Mouse (Mus musculus): ENCODE data around the gene Il34. TPM values are rescaled to one million over a fixed set of nuclear protein-coding genes. Genes with fewer than 3 reads are reported as not detected.

Il34 gene
- total RNA-seq, 1 experiment from 2014 or later, result not detected

DNA sequence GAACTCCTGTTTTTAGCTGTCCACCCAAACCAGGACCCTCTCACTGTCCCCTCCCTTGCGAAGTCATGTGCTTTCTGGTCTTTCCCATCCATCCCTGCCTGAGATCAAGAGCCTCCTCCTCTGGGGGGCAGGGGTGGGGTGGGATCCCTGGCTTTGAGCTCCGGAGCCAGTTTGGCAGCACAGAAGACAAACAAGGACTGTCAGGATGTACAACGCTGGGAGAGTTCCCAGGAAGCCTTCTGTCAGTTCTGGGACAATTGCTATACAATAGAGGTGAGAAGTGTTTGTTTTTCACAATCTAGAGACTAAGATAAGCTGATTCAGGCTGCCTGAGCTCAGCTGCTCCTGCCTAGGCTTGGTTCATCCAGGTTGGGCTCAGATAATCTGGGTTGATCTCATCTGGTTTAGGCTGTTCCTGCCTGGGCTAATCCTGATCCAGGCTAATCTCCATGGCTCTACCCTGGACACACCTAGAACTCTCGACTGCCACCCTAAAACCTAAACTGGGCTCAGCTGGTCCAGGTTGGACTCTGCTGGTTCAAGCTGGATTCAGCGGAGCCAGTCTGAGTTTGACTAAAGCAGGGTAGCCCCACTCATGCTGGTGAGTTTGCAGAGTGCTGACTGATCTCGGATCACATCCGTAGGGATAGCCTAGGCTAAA is 45.3 kb downstream of the Il34 start:
- no peak for ATAC-seq (replicated peaks in 1 of 2; ENCODE audit: insufficient read depth in 1 of 2, low FRiP score in 2 of 2, low TSS enrichment in 1 of 2, low read depth in 1 of 2, poor library complexity in 2 of 2, severe bottlenecking in 2 of 2)

DNA sequence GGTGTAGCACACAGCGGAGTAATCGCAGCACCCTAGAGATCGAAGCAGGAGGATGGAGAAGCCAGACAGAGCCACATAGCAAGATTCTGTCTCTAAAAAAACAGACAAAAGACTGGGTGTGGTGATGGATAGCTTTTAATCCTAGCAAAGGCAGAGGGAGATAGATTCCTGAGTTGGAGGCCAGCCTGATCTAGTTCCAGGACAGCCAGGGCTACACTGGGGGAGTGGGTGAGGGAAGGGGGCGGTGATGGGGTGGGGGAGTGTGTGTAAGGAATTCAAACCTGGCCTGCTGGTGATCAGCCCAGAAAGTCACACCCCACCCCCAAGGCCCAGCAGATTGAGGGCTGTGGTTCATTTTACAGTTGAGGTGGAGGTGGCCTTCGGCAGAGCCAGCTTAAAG is 49.5 kb downstream of the Il34 start:
- no peak for ATAC-seq (replicated peaks in 1 of 2; ENCODE audit: insufficient read depth in 1 of 2, low FRiP score in 2 of 2, low TSS enrichment in 1 of 2, low read depth in 1 of 2, poor library complexity in 2 of 2, severe bottlenecking in 2 of 2)

DNA sequence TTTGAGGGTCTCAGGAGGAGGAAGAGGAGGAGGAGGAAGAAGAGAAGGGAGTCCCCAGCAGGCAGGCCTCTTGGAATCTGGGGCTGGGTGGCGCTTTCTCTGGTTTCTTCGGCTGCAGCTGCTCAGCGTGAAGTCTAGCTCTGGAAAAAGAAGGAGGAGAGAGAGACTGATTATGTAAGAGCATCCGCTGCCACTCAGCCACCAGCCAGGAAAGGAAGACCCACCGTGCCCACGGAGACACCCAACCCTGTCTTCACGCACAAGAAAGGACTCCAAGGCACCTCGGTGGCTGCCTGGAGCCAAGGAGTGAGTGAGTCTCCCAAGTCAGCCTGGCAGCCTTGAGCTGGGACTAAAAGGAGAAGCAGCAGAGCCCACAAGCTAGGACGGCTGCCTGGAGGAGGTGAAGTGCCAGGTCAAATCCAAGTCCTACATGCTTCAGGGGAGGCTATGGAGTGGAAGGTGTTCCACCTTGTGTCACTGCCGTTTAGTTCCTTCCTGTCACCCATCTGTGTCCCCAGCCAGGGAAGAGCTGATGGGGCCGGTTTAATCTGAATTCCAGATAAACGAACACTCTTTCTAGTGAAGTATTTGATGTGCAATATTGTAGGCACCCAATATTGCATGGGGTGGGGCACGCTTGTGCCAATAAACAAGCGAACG is 50.1 kb downstream of the Il34 start:
- no peak for ATAC-seq (replicated peaks in 1 of 2; ENCODE audit: insufficient read depth in 1 of 2, low FRiP score in 2 of 2, low TSS enrichment in 1 of 2, low read depth in 1 of 2, poor library complexity in 2 of 2, severe bottlenecking in 2 of 2)

DNA sequence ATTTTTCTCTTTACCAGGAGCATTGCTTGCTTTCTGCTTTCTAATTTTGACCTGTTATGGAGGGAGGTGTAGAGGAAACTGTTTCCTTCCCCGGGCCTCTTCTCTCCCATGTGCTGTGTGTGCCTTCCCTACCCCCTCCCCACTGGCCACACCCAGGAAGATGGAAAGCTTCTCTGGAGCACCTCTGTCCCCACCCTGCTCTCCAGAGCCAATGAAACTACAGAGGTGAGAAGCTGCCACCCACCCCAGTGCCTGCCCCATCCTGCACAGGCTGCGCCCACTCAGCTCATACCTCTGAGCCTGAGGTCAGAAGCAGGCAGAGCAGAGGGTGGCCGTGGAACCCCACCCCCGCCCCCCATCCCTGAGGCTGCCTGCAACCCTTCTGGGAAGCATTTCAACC is 51.0 kb downstream of the Il34 start:
- ATAC-seq (replicated peaks in 1 of 2; ENCODE audit: insufficient read depth in 1 of 2, low FRiP score in 2 of 2, low TSS enrichment in 1 of 2, low read depth in 1 of 2, poor library complexity in 2 of 2, severe bottlenecking in 2 of 2), result no peak

DNA sequence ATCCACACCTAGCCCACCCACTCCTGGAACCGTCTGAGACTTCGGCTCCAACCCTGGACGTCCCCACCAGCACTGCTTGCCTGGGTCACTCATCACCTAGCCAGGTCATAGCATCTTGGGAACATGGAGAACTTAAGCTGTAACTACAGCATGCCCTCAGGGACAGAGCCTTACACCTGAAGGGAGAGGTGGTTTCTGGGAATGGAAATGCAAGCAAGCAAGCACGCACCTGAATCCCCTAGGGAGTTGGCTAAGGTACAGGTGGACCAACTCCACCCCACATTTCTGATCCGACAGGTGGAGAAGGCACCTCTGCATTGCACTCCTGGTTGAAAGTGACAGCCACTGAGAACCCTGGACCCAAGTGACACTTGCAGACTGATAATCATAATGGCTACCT is 54.2 kb downstream of the Il34 start:
- ATAC-seq (replicated peaks in 1 of 2; ENCODE audit: insufficient read depth in 1 of 2, low FRiP score in 2 of 2, low TSS enrichment in 1 of 2, low read depth in 1 of 2, poor library complexity in 2 of 2, severe bottlenecking in 2 of 2), result no peak

DNA sequence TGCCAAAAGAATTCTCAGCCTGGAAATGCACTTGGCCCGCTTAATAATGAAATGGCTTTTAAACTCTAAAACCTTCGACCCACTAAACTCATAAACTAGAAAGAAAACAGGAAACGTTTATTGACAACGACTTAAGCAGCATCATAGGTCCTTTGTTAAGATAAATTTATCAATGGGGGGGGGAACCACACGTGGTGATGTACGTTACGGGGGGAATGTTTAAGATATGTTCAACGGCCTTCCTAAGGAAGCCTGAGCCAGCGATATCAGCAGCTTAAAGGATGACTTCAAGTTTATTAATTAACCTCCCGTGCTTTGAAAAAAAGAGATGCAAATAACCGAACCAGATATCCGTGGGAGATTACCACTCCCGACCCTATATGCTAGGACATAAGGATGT is 55.5 kb downstream of the Il34 start:
- no peak for ATAC-seq (replicated peaks in 1 of 2; ENCODE audit: insufficient read depth in 1 of 2, low FRiP score in 2 of 2, low TSS enrichment in 1 of 2, low read depth in 1 of 2, poor library complexity in 2 of 2, severe bottlenecking in 2 of 2)

DNA sequence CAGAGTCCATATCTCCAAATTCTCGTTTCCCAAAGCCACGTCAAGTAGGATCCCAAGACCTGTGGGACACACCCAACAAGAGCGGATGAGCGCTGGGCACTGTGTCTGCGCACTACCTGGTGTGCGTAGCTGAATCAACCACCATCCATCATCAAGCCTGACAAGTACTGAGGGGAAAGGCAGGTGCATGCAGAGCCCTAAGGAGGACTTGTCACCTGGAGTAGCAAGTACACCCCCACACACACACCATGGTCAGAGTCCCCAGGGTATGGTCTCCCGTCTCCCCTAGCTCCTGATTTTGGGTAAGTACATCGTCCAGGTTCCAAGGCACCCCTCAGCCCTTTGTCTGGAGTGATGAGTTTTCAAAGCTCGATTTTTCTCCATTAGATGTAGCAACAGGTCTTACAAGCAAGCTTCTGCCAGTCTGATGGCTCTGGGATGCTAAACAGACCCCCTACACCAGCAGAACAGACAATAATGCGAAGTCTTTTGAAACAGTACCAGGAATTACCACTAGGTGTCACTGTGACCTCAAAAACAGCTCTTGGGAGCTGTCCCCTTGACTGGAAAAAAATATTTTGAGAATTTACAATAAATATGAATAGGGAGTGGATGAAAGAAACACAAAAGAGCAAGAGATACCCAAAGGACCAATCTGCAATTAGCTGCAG is 56.1 kb downstream of the Il34 start:
- ATAC-seq (replicated peaks in 1 of 2; ENCODE audit: insufficient read depth in 1 of 2, low FRiP score in 2 of 2, low TSS enrichment in 1 of 2, low read depth in 1 of 2, poor library complexity in 2 of 2, severe bottlenecking in 2 of 2), result peak; percentile 49; a peak in 1 of 4 replicates

DNA sequence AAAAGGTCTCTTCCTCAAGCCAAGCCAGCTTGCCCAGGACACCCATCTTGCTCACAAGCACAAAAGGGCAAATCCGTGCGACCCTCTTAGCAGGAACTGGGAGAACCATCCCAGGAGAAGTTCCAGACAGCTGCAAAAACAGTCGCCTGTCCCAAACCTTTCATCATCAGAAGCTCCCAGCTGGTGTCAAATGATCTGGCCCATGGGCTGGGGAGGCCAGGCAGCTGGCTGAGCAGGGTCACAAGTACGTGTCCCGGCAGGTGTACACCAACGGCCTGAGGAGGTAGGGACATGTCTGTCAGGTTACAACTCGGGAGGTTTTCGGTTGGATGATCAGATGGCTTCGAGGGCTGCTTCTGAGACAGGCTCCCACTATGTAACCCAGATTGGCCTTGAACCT is 59.1 kb downstream of the Il34 start:
- ATAC-seq (replicated peaks in 1 of 2; ENCODE audit: insufficient read depth in 1 of 2, low FRiP score in 2 of 2, low TSS enrichment in 1 of 2, low read depth in 1 of 2, poor library complexity in 2 of 2, severe bottlenecking in 2 of 2), result no peak

DNA sequence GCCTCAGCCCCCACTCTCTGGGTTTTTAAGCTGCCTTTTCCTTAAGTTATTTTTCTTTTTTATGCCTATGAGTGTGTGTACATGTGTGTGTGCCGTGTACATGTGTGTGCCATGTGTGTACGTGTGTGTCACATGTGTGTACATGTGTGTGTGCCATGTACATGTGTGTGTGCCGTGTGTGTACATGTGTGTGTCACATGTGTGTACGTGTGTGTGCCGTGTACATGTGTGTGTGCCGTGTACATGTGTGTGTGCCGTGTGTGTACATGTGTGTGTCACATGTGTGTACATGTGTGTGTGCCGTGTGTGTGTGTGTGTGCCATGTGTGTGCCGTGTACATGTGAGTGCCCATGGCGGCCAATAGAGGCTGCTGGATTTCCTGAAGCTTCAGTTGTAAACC is 60.6 kb downstream of the Il34 start:
- no peak for ATAC-seq (replicated peaks in 1 of 2; ENCODE audit: insufficient read depth in 1 of 2, low FRiP score in 2 of 2, low TSS enrichment in 1 of 2, low read depth in 1 of 2, poor library complexity in 2 of 2, severe bottlenecking in 2 of 2)

DNA sequence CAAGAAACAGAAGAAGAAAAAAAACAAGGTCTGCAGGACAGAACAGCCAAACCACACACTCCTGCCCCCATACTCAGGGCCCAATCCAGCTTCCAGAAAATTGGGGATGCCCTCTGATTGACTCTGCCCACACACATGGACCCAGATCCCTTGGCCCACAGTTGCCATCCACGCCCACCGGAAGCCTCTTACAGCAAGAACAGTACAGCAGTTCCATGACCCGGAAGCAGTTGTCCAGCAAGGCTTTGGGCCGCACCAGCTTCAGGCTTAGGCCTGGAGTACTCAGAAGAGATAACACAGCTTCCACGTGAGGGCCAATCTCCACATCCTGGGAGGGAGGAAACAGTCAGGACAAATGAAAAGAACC is 63.3 kb downstream of the Il34 start:
- no peak for ATAC-seq (replicated peaks in 1 of 2; ENCODE audit: insufficient read depth in 1 of 2, low FRiP score in 2 of 2, low TSS enrichment in 1 of 2, low read depth in 1 of 2, poor library complexity in 2 of 2, severe bottlenecking in 2 of 2)

DNA sequence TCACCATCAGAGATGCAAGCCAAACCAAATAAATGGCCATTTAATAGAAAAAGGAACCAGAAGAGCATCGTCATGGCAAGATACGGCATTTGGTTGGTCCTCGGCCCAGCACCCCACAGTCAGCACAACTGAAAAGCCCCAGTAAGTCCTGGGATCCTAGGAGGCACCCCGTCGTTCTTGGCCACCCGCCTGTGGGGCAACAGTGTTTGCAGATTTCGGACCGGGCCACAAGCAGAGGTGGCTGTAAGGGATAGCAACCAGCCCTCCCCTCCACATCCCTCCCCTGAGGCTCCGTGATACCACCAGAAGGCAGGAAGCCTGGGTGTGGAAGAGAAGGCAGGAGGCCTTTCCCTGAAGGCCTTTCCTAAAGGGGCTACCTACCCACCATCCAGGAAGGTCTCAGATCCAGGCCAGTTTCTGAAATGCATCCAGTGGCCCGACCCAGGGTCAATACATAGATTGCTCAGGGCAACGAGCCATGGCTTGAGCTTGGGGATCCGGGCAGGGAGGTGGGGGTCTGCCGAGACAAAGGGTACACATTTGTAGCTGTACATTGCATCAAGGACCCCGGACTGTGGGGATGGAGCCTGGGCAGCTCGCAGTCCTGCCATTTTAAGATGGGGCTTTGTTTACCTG is 63.8 kb downstream of the Il34 start:
- no peak for ATAC-seq (replicated peaks in 1 of 2; ENCODE audit: insufficient read depth in 1 of 2, low FRiP score in 2 of 2, low TSS enrichment in 1 of 2, low read depth in 1 of 2, poor library complexity in 2 of 2, severe bottlenecking in 2 of 2)

DNA sequence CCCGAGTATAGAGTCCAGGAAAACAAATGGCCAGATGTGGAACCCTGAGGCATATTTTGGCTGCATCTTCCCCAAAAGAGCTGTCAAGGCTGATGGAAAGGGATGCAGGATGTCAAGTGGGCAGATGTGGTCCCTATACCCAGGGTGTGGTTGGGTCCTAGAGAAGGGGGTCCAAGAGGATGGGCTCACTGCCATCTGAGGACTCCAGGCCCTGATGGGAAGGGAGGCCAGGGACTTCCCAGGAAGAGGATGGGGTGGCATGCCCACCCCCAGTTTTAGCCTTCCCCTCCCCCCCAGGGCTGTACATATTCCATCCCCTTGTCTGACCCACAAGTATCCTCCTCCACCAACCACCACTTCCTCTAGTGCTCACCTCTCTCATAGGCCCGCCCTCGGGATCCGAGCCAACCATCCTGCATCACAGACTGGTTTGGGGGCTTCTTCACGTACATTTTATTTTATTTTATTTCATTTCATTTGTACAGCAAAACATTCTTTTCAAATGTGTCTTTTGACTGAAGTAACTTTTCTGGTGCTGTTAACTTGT is 65.0 kb downstream of the Il34 start:
- no peak for ATAC-seq (replicated peaks in 1 of 2; ENCODE audit: insufficient read depth in 1 of 2, low FRiP score in 2 of 2, low TSS enrichment in 1 of 2, low read depth in 1 of 2, poor library complexity in 2 of 2, severe bottlenecking in 2 of 2)

DNA sequence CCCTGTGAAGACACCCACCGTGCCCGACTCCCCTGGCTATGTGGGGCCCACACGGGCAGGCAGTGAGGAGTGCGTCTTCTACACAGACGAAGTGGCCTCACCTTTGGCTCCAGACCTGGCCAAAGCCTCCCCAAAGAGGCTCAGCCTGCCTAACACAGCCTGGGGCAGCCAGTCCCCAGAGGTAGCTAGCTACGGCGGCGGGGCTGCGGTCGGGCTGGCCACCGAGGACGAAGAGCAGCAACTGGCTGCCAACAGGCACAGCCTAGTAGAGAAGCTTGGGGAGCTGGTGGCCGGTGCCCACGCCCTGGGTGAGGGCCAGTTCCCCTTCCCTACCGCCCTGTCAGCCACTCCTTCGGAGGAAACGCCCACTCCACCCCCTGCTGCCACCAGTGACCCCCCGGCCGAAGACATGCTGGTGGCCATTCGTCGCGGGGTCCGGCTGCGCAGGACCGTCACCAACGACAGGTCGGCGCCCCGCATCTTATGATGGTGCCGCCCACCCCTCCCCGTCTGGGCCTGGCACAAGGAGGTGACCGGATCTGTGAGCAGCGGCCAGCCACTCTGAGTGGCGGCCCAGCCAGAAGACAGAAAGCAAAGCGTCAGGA is 67.0 kb downstream of the Il34 start:
- ATAC-seq (replicated peaks in 1 of 2; ENCODE audit: insufficient read depth in 1 of 2, low FRiP score in 2 of 2, low TSS enrichment in 1 of 2, low read depth in 1 of 2, poor library complexity in 2 of 2, severe bottlenecking in 2 of 2), result no peak

DNA sequence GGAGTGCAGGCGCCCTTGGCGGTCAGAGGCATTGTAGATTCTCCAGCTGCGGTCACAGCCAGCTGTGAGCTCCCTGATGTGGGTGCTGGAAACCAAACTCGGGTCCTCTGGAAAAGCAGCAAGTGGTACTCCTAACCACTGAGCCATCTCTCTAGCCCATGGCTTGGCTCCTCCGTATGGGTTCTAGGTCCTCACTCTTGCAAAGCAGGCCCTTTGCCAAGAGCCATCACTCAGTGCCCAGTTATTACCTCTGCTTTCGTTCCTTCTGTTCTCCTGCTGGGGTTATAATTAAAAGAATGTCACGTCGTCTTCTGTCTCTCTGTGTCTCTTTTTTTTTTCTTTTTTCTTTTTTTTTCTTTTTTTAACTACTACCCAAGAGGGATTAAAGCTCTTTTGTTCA is 72.7 kb downstream of the Il34 start:
- ATAC-seq (replicated peaks in 1 of 2; ENCODE audit: insufficient read depth in 1 of 2, low FRiP score in 2 of 2, low TSS enrichment in 1 of 2, low read depth in 1 of 2, poor library complexity in 2 of 2, severe bottlenecking in 2 of 2), result no peak

DNA sequence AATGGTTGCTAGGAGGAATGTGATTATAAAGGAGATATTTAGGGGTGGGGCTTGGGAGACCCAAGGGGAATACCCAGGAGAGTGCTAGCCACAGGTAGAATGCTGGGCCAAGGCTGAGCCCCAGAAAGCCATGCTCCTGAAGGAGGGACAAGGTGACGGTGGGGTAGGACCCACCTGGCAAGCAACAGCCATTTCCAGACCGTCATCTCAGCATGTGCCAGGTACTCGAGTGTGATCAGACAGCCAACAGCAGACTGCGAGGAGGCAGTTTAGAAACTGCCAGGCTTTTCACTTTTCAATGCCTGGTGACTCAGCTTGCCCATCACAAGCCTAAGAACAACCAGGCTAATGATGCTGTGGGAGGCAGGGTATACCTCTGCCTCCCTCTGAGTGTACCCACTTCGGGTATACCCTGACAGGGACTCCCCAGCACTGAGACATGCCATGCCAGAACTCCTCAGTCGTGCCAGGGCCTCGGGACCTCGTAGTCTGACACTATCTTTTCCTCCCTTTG is 74.3 kb downstream of the Il34 start:
- no peak for ATAC-seq (replicated peaks in 1 of 2; ENCODE audit: insufficient read depth in 1 of 2, low FRiP score in 2 of 2, low TSS enrichment in 1 of 2, low read depth in 1 of 2, poor library complexity in 2 of 2, severe bottlenecking in 2 of 2)

DNA sequence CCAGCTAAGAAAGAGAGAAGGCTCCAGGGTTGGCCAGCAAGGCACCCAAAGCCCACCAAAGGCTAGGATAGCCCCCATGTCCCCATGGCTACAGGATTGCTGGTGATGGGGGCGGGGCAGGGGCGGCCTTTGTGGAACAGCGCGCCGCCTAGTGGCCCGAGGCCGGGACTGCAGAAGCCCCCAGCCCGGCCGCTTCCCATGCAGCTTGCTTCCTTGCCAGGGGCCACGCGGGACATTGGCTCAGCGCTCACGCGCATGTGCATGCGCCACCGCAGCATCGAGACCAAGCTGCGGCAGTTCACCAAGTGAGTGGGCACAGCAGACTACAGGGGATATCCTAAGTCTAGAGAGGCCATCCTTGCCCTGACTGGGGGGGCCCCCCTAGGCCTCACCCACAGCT is 78.8 kb downstream of the Il34 start:
- peak; percentile 13 to 21; a peak in 1 of 4 replicates for ATAC-seq (replicated peaks in 1 of 2; ENCODE audit: insufficient read depth in 1 of 2, low FRiP score in 2 of 2, low TSS enrichment in 1 of 2, low read depth in 1 of 2, poor library complexity in 2 of 2, severe bottlenecking in 2 of 2)

DNA sequence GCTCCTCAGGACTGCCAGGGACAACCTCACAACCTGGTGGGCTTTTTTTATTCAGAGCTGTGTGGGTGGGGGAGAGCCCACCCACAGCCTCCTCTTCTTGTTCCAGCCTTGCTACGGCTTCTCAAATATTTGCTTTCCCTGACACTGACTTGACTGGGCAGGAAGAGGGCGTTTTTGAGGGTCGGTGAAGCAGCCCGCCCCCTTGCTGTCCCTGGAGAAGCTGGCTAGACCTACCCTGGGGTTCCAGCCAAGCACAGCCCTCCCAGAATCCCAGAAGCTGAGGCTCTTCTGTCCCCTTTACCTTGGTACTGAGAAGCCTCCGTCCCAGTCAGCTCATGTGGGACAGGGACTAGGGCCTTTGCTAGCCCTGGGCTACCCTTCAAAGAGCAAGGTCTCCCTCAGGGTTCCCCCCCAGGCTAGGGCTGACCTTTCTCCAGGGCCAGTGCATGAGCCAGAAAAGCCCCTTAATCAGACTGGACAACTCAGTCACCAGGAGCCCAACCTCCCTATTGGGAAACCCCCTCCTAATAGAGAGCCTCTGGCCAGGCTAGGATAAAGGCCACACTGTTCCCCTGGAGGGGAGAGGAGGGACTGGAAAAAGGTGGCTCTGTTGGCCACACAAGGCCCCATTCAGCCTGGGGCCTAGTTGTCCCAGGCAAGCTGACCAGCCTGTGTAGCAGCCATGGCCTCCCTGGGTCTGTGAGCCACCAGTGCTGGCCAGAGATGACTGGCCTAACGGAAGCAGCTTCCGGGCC is 80.5 kb downstream of the Il34 start:
- ATAC-seq (replicated peaks in 1 of 2; ENCODE audit: insufficient read depth in 1 of 2, low FRiP score in 2 of 2, low TSS enrichment in 1 of 2, low read depth in 1 of 2, poor library complexity in 2 of 2, severe bottlenecking in 2 of 2), result no peak

Data from hematopoietic stem cell, adult 5-6 weeks (primary cell).